Mouse (Mus musculus) ES-Bruce4 (cell line): ENCODE results near the gene Eva1b.

Experiments used
- CTCF ChIP-seq: IDR thresholded peaks from one replicate; pipeline ENCODE4 v1.8.1; 2011; ENCODE audit warnings: low read depth, low read length
- EP300 ChIP-seq: IDR thresholded peaks from 2 replicates; pipeline ENCODE4 v1.6.1; 2011; ENCODE audit warnings: low read depth, low read length; ENCODE audit not compliant: insufficient read depth

- no peak for TF ChIP-seq CTCF
- TF ChIP-seq EP300 = no peak
Observed at GRCm38 (mm10) chr4:126131290-126132121, 16.0 kb upstream of the Eva1b start.
